Mouse (Mus musculus): ENCODE data around the gene Mnd1.

Gene Mnd1

DNA sequence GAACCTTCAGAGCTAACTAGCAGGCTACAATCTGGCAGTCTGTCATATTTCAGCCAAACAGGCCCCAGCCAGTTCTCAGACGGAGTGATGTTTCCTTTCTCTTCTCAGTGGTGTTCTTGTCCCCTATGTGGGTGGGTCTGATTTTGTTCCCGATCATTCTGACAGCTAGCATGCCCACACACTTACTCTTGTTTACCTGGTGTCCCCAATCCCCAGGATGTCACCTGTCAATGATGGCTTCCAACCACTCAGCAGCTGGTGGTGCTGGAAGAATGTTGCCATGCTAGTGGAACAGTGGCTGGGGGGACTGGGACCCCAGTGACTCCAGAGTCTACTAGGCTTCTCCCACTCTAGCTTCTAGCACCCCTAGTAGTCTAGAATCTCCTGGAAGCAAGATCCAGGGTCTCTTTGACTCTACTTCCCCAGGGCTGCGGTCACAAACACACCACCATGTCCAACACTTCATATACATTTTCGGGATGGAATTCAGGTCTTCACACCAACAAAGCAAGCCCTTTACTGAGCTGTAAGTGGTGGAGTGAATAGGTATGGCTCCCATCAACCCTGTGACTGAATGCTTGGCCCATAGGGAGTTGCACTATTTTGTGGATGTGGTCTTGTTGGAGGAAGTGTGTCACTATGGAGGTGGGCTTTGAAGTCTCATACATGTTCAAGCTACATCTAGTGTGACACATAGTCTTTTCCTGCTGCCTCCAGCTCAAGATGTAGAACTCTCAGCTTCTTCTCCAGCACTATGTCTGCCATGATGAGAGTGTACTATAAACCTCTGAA is 2.2 kb upstream of the Mnd1 start:
- no peak for DNase-seq (ENCODE audit: extremely low spot score, low read depth, low spot score)

DNA sequence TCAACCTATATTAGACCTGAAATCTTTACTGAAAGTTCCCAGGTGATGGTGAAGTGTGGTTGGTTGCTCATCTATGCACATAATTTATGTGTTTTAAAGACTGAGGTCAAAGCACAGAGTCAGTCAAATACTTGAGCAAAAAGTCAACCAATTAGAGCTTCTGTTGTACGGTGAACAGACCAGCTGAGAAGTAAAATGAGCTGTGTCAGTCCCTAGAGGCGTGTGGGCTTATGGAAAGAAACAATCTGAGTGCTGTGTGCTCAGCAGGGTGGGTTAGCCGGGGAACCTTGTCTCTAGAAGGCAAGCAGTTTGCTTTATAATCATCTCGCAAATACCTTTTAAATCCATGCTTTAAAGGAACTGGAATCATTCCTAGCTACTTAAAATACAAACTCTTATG is 1.4 kb upstream of the Mnd1 start:
- DNase-seq (ENCODE audit: extremely low spot score, low read depth, low spot score): no peak

DNA sequence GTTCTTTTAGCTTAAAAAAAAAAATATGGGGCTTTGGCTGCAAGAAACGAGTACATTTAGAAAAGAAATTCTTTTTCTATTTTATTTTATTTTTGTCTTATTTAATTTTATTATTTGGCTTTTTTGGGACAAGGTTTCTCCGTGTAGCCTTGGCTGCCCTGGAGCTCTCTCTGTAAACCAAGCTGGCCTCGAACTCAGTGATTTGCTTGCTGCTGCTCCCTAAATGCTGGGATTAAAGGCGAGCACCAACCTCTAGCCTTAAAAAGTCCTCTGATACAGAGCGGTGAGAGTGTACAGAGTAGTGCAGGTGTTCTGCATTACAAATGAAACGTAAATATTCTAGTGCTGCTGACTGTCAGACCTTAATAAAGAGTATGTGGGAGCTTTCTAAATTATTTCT is 519 bp upstream of the Mnd1 start:
- no peak for DNase-seq (ENCODE audit: extremely low spot score, low read depth, low spot score)

DNA sequence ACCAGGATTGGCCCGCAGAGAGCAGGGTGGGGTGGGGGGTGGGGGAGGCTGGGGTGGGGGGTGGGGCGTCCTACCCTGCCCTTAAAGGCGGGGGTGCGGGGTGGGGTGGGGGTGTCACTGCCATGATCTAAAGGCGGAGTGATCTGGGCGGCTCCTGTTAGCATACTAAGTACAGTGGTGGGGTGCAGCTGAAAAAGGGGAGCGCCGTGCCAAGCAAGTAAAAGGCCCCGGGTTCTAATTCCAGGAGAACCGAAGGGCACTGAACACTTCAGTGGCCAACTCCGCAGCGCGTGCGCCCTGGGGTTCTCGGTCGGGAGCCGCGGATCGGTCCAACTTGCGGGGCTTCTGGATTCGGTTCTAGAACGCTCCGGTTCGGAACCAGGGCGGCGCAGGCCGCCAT is 440 bp downstream of the Mnd1 start:
- no peak for DNase-seq (ENCODE audit: extremely low spot score, low read depth, low spot score)

DNA sequence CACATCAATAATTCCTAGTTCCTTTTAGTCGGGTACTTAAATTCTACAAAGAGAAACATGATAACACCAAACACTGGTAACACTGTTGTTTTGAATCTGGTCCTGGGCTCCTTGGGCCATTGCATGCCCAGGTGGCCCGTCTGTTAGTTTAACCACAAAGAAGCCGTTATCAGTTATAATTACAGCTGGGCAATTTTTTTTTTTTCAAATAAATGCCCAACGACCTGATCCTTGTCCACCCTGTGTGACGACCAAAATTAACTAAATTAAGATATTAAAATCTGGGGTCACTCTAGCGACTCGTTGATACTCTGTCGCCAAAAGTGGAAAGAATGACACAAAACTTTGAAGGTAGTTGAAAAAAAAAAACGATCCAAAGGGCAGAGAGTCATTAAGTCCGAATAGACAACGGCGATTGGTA is 855 bp downstream of the Mnd1 start:
- no peak for DNase-seq (ENCODE audit: extremely low spot score, low read depth, low spot score)

DNA sequence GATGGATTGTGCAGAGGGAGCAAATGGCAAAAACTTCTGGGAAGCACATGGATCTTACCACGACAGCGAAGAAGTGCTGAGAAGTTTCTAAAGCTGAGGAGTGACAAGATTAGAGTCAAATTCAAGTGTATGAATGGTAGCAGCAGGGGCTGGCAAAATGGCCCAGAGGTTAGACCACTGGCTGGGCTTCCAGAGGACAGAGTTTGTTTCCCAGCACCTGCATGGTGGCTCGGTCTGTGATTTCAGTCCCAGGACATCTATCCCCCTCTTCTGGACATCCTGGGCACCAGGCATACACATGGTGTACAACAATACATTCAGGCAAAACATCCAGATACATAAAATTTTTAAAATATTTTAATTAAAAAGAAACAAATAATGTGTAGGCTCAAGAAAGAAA is 5.8 kb downstream of the Mnd1 start:
- no peak for DNase-seq (ENCODE audit: extremely low spot score, low read depth, low spot score)

DNA sequence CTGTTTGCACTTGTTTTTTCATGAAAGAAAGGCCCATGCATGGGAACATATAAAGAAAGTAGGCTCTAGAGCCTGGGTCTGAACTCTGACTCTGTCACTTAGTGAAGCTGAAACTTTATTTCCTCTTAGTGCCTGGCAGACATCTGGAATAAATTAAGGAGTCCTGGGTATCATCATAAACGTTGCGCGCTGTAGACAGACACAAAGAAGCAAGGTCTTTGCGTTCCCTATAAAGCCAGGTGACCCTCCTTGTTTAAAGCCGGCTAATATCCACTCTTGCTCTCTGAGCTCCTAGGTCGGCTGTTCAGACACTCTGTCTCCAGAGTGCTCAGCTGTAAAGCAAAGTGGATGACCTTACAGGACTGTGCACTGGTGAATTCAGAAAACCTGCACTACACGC is 14.6 kb downstream of the Mnd1 start:
- DNase-seq (ENCODE audit: extremely low spot score, low read depth, low spot score): peak; percentile 77

DNA sequence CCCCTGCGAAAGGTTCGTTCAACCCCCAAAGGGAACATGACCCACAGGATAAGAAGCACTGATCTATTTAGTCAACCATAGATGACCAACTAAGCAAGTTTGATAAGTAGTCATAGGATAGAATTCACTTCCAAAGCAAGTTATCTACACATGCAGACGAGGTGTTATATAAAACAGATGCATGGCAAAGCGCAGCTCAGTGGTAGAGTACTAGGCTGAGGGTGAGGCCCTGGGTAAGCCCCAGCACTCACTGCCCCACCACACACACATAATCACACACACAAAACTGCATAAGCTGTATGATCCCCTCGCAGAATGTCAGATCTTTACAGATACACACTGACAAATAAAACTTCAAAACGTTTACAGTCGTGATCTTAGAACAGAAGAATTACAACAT is 19.1 kb downstream of the Mnd1 start:
- no peak for DNase-seq (ENCODE audit: extremely low spot score, low read depth, low spot score)

DNA sequence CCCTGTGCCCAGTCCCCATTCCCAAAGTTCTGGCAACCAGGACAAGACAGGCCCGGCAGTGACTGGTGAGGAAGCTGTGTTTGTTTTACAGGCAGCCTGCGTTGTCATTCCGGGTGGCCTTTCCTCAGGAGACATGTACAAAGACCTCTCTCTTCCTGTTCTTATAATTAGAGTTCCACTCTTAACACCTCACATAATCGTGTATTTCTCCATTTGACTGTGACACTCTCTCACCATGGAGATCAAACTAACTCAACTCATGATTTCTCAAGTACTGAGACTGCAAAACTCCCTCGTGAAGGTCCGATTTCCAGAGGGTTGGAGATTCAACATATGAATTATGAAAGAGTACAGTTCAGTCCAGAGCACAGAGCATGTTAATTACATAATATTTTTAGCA is 19.7 kb downstream of the Mnd1 start:
- DNase-seq (ENCODE audit: extremely low spot score, low read depth, low spot score): no peak

DNA sequence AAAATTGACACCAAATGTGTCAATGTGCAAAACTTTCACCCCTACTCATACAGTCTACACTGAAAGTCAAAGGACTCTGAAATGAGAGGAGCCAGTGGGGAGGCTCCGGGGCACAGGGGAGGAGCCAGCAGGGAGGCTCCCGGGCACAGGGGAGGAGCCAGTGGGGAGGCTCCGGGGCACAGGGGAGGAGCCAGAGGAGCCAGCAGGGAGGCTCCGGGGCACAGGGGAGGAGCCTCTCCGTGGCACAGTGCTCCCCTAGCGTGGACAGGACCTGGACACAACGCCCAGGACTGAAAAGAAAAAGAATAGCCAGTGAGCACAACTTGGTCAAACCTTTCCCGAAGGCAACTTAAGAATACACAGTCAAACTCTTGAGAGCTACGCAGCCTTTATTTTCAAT is 20.2 kb downstream of the Mnd1 start:
- no peak for DNase-seq (ENCODE audit: extremely low spot score, low read depth, low spot score)

DNA sequence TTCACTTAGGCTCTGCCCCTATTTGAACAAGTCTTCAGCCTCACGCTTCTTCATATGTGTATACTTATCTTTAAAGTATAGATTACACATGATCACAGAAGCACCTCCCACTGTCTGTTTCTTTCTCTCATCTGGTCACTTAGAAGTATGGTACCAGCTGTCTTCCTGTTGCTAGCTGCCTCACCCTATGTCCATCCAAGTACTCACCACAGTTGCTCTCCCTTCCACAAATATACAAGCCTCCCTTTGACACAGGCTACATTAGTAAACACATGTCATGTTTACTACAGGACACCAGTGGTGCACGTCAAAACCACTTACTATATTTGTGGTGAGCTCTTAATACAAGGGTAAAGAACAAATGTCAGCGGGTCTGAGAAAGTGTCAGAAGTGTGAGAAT is 24.2 kb downstream of the Mnd1 start:
- DNase-seq (ENCODE audit: extremely low spot score, low read depth, low spot score): no peak

DNA sequence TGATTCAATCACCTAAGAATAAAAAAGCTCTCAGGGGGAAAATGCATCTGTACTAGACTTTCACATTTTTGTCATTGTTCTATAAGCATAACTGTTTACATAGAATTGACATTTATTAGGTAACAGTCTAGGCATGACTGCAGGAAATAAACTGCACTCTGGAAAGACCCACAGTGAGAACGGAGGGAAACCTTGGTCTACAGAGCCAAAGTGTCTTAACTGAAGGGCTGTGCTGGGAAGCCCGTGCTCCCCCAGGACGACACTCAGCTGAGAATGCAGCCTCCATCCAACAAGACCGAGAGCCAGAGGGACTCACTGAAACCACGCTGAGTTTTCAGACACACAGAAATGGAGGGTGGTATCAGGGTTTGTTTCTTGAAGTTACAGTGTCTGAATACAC is 24.8 kb downstream of the Mnd1 start:
- no peak for DNase-seq (ENCODE audit: extremely low spot score, low read depth, low spot score)

DNA sequence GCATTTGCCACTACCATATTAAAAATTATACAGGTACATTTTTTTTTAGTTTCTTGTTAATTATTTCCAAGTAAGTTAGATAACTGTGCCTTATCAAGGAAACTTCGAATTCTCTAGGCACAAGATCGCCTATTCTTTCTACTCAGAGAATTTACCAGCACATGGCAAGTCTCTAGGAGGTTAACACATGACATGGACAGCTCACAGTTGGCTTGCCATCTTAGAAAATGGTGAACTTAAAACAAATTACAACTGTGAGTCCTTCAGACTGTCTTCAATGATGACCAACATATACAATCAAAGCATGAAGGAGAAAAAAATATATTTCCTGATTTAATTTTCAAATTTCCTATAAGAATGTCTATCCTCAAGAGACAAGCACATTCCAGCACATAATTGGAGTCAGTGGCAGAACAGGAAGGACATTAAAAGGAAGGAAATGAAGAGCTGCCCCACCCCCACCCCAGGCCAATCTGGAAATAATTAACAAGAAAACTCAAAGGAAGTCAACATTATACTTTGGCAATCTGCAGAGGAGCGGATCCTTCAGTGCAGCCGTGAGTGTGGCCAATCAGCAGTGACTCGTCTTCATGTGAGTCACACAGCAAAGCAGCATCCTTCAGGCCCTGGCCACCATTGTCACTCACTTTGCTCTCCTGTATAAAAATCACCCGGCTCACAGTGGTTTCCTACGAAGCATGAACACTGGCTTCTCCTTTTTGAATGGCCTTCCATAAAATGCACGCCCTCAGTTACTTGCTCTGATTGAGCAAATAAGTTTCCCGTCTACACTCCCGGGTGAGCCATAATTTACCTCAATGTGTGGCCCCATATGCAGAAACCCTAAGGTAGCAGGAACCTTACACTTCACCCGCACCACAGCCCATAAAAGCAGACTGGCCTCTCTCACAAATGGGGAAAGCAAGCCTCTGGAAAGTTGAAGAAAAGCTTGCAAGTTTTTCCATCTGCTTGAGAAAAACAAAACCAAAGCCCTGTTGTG is 26.4 kb downstream of the Mnd1 start:
- DNase-seq (ENCODE audit: extremely low spot score, low read depth, low spot score): peak; percentile 60

DNA sequence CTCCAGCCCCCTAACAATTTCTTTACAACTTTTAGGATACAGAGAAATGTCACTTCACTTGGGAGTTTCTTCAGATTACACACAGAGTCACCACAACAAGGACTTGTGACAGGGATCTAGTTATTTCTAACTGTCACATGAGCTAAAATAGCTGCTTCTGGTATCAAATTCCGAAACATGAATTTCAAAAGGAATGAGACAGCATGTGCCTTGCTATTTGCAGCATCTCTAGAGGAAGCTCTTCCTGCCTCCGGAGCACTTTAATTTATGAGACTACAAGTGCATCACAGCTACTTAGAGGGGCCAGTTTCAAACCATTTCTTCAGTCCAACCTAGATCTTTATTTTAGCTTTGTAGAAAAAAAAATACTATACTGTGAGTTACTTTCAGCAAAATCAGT is 28.2 kb downstream of the Mnd1 start:
- no peak for DNase-seq (ENCODE audit: extremely low spot score, low read depth, low spot score)

DNA sequence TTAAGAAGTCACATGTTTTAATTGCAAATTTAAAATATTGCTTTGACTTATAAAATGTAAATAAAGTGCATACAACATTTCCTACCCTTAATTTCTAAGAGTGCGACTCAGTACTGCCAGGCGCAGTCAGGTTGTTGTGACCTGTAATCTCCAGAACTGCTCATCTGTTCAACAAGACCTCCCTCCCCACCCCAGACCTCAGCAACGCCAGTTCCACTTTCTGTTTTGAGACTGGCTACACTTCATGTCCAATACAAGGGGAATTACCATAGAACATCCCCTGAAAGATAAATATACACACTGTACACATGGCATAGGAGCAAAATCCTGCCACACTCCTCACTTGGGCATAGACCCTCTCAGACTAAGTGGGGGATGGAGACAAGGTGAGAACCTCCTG is 28.9 kb downstream of the Mnd1 start:
- no peak for DNase-seq (ENCODE audit: extremely low spot score, low read depth, low spot score)

DNA sequence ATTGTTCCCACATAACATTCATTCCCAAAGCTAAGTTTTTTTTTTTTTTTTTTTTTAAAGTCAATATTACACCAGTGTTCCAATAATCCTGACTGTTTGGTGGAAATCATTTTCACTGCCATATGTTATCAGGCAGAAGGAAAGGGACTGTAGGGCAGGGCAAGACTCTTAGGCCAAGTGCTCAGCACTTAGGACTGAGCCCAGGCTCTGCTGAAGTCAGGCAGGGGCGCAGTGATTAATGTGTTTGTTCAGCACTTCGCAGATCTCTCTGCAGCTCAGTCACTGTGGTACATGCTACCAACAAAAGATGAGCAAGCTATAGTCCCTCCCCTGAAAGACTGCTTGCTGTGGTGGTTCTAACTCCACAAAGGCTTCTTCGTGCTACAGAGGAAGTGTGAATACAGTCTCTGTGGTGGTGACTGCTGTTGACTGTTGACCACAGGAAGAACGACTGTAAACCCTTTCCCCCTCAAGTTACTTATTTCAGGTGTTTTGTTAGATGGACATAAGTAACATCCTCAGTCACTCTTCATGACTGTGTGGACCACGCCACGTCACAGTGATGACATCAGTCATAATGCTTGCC is 29.8 kb downstream of the Mnd1 start:
- DNase-seq (ENCODE audit: extremely low spot score, low read depth, low spot score): no peak

DNA sequence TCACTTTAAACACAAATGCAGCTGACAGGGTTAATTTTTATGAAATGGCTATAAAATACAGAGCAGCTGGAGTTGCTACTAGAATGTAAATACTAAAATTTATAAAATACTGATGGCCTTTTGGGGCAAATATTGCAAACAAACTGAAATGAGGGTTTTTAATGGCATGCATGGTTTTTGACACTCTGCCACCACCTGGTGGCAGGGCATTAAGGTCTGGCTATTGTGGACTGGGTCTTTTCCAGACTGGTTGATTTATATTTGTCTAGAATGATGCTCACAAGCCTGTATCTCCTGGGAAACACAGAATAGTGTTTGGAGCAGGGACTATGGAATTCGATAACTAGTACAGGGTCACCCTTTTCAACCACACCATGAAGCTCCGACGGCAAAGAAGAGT is 32.1 kb downstream of the Mnd1 start:
- DNase-seq (ENCODE audit: extremely low spot score, low read depth, low spot score): no peak

DNA sequence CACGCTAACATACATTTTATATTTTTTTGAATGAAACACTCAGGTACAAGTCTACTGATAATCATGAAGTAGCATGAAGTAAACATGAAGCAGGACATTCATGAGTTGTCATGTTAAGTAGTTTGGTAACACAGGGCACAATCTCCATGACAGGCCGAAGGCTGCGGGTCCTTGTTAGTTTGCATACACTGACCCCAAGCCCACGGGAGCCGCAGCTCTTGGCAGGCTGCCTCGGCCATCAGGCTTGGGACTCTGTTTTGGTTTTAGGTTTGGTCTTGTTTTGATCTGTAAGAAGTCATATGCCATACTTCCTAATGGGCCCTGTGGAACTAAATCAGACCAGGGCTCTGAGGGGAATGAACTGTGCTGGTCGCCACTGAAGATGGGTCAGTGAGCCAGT is 36.9 kb downstream of the Mnd1 start:
- no peak for DNase-seq (ENCODE audit: extremely low spot score, low read depth, low spot score)

DNA sequence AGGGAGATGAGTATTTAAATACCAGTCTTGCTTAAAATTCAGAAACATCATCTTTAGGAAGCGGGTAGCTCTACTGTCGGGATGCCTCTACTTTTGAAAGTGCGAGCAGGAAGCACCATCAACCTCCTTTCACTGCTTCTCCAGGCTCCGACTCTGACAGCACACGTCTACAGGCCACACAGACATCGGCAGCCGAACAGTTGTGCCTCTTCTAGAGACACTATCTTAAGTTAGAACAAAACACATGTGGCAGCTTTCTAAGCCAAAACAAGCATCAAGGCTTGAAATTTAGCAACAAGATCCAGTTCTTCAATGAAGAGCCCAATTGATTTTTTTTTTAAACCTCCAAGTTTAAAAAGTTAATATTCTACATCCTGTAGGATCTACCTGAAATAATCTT is 37.4 kb downstream of the Mnd1 start:
- DNase-seq (ENCODE audit: extremely low spot score, low read depth, low spot score): no peak

DNA sequence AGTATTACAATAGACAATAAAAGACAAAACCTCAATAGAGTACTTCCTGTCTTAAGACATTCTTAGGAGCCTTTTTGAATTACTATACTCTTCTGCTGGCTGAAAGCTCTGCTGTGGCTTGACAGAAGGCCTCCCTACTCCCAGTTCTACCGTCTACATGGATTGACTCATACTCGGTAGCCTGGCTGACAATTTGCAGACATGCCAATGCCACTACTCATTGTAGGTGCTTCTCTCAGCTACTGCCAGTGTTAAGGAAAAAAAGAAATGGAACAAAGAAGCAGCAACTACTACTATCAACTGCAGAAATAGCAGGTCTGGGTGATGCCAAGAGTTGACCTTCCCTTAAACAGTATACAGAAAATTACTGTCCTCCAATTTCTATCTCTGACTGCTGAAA is 47.0 kb downstream of the Mnd1 start:
- DNase-seq (ENCODE audit: extremely low spot score, low read depth, low spot score): no peak

DNA sequence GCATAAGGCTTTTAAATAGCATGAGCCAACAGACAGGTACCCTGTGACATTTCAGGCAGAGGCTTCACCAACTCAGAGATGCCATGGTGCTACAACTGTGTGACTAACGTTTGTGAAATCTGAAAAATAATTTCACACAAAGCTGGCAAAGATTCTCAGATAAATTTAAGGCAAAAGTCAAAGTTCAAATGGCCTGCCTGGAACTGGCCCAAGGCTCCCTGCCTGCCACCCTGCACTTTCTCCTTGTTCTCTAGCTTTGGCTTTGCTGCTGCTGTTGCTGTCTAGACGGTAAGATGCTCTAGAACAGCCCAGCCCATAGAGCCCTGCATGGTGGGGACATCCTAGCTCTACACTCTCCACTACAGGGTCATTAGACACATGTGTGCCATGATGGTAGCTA is 49.5 kb downstream of the Mnd1 start:
- DNase-seq (ENCODE audit: extremely low spot score, low read depth, low spot score): no peak

DNA sequence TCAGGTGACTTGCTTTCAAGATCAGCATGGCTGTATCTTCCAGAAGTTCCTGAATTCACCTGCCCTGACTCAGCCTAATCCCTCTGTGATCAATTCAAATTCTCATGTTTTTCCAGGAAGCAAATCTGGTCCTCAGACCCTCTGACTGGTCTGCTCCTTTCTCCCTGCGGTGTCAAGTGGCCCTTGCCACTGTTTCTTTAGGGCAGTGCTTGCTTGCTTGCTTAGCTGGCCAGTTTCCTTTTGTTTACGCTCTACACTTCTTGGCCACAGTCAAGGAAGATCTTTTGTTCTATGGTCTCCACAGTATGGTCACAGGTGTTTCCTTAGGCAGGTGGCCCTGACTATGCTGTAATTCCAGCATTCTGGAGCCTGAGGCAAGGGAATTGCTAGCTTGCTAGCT is 52.0 kb downstream of the Mnd1 start:
- DNase-seq (ENCODE audit: extremely low spot score, low read depth, low spot score): no peak
